Mouse (Mus musculus): ENCODE results near the gene Abca2.
A peak's percentile ranks its signal among the peaks of the same experiment; 100 is the strongest.

Abca2 gene

GRCm38 (mm10) chr2:25425481-25425880 lies 3.0 kb upstream of the Abca2 start:
- DNase-seq, result no peak

GRCm38 (mm10) chr2:25426721-25427191 lies 1.7 kb upstream of the Abca2 start:
- peak; percentile 46 to 73 for DNase-seq

DNA sequence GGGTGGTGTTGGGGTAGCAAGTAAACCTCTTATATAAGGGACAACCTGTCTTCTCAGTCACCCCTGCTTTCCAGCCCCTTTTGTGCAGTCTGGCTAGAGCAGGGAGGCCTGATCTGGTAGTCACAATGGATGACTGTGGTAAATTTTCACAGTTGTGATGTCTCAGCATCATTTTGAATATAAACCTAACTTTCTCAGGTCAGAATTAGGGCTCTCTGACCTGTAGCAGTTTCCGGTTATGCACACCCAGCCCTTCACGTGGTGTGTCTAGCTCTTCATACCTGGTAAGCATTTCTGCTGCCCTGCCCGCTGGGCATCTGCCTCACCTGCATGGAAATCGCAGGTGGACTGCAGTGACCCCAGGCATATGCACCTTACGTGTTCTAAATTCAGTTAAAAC lies 1.2 kb upstream of the Abca2 start:
- DNase-seq, result no peak

- DNase-seq, result peak in 1 of 2 experiments; percentile 27
Measured at GRCm38 (mm10) chr2:25429435-25430180, 1.1 kb downstream of the Abca2 start.

DNA sequence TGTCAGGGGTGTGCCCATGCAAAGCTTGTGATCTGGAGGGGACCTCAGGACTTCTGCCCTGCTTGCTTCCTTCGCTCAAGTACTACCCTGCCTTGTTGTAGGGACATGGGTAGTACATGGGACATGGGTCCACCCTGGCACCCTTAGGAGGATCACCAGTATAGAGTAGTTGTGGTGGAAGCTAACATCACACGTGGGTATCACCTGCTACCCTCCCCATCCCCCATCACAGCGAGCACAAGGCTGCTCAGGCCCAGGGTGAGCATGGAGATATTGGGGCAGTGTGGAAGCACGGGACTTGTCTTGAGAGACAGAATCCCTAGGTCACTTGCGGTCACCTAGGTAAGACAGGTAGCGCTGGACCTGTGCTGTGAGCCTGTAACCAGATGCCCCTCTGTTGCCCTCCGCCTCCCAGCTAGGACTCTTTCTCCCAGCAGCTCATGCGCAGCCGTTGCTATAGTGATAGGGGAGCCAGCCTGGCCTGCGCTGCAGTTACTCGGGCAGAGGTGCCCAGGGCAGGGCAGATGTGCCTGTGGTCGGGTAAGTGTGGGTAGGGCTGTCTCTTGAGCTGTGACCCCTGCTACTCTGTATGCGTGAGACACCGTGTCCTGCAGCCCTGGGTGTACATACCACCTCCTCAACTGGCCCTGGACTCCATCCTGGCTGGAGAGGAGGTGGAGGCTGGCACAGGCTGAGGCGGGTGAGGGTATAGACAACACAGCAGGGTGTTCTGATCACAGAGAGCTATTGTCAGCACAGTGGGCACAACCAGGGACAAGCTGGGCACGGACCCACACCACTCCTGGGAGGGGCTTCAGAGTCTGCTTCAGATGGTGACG lies 2.1 kb downstream of the Abca2 start:
- peak; percentile 43 to 45 for DNase-seq

DNA sequence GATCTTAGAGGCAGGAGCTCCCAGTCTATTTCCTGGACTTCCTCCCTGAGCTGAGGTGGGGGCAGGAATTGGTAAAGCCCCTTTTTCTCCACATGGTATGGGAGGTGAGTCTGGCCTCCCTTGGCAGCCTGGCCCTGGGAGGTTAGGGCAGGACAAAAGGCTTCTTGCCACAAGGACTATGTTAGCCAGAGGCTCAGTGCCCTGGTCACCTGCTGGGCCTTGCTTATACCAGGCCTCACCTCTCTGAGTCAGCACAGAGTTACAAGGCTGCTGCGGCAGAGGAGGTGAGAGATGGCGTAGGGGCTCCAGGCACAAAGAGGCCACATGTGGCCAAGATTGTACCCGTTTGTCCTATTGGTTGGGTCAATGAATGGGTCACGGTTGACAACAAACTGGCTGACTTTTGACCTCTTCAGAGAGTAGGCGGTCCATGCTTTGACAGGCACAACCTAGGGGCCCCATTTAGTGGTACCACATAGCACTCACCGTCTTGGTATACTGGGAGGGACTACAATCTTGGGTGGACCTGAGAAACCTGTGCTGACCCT lies 2.9 kb downstream of the Abca2 start:
- DNase-seq, result no peak

GRCm38 (mm10) chr2:25432326-25433098 lies 4.0 kb downstream of the Abca2 start:
- no peak for DNase-seq

DNA sequence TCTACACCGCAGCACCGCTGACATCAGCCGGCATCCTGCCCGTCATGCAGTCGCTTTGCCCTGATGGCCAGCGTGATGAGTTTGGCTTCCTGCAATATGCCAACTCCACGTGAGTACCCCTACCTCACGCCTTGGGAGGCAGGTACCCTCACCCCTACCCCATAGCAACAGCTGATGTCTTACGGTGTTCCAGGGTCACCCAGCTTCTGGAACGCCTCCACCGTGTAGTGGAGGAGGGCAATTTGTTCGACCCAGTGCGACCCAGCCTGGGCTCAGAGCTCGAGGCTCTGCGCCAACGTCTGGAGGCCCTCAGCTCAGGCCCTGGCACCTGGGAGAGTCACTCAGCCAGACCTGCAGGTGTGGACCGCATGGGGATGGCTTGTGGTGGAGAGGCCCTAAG lies 4.6 kb downstream of the Abca2 start:
- DNase-seq, result no peak

DNA sequence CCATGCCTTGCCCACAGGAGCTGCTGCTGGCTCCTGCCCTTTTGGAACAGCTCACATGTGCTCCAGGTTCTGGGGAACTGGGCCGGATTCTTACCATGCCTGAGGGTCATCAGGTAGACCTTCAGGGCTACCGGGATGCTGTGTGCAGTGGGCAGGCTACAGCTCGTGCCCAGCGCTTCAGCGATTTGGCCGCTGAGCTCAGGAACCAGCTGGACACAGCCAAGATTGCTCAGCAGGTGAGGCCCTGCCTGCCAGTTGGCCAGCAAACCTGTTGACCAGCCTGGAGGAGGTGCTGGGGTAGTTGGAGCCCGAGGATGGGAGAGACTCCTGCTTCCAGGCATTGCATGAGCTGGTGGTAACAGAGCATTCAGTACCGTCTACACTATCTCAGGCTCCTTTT lies 5.8 kb downstream of the Abca2 start:
- DNase-seq, result no peak

DNA sequence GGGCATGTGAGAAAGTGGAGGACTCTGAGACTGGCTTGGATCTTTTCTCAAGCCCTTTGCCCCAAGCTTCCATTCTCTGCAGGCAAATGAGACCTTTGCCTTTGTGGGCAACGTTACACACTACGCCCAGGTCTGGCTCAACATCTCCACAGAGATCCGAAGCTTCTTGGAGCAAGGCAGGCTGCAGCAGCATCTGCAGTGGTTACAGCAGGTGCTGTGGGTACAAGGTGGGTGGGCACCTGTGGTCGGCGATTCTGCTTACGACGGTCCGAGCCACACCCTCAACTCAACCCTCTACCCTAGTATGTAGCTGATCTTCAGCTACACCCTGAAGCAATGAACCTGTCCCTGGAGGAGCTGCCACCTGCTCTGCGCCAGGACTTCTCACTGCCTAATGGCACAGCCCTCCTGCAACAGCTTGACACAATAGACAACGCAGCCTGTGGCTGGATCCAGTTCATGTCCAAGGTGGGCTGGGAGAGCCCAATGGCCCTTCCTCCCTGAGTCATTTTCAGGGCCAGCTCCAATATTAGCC lies 7.8 kb downstream of the Abca2 start:
- no peak for DNase-seq

GRCm38 (mm10) chr2:25441067-25441466 lies 12.6 kb downstream of the Abca2 start:
- DNase-seq, result no peak

DNA sequence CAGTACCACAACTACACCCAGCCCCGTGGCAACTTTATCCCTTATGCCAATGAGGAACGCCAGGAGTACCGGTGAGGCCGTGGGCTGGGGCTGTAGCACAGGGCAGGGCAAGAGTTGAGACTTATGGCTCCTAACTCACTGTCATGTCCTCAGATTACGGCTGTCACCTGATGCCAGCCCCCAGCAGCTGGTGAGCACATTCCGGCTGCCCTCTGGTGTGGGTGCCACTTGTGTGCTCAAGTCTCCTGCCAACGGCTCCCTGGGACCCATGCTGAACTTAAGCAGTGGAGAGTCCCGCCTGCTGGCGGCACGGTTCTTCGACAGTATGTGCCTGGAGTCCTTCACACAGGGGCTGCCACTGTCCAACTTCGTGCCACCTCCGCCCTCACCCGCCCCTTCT lies 14.2 kb downstream of the Abca2 start:
- DNase-seq, result no peak

GRCm38 (mm10) chr2:25450853-25451647 lies 22.5 kb downstream of the Abca2 start:
- peak in 1 of 2 experiments; percentile 35 for DNase-seq

DNA sequence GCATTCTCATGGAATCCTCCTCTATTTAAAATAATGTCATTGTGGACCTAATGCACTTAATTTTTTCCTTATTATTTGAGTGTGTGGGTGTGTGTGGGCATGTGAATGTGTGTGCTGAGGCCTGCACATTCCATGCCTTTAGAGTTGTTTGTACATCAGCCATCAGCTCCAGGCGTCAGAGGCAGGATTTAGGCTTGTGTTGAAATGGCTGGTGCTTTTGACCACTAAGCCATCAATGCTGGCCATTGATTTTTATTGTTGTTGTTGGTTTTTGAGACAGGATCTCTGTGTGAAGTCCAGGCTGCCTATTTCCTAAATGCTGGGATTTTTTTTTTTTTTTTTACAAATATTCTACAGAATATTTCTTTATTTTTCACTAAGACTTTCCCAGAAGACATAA lies 24.4 kb downstream of the Abca2 start:
- DNase-seq, result no peak

GRCm38 (mm10) chr2:25456205-25456953 lies 27.9 kb downstream of the Abca2 start, which contains the start of gene Clic3:
TSS of gene Clic3 (plus strand) at chr2:25456838.
- no peak for DNase-seq

DNA sequence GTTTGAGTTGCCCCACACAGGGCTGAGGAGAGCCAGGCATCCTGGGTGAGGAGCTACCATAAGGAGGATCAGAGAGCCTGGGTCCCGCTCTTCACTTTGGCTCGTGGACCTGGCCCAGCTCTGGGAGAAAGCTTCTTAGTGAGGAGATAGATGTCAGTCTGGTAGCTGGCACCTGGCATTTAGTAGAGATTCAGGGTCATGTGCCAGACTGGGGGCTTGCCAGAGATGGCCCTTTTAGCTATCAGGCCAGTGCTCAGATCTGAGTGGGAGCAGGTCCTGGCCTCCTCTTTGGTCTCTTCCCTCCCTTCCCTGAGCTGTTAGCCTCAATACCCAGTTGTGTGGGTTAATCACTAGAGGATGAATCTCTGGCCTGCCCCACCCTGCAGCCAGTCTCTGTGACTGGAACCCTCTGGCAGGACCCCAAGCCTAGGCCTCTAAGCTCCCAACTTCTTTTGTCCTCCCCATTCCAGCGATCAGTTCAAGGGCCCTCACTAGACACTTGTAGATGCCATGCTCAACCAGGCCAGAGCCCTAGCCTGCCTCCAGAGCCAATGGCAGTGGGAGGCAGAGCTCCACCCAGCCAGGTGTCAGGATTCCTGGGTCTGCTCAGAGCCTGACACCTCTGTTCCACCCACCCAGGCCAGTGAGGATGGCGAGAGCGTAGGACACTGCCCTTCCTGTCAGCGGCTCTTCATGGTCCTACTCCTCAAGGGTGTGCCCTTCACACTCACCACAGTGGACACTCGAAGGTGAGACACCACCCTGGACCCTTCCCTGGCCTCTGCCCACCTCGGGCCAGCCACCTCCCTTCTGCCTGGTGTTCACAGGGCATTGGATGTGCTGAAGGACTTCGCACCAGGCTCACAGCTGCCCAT lies 28.8 kb downstream of the Abca2 start:
- no peak for DNase-seq

- DNase-seq, result no peak
Measured at GRCm38 (mm10) chr2:25458911-25459310, 30.4 kb downstream of the Abca2 start.

DNA sequence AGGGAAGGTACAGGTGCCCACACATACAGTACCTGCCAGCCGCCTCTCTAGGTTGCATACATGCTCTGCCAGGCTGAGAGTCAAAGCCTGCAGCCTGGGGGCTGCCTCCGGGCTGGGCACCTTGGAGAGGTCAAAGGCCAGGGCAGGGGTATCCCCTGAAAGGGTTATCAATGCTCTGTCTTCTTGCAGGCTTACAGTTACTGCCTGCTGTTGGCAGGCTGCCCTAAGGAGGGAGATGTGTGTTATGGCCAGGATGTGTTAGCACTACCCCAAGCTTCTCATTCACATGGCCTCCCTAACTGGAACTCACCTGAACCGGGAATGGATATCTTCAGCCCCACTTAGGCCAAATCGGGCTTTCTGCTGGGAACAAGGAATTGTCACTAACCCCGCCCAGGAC lies 31.6 kb downstream of the Abca2 start:
- peak; percentile 32 to 38 for DNase-seq

GRCm38 (mm10) chr2:25460551-25461309 lies 32.2 kb downstream of the Abca2 start, which contains the start of gene Paxx:
TSS of gene Paxx (minus strand) at chr2:25461094.
- peak; percentile 96 to 97 for DNase-seq

Measured in kidney, adult 8-10 months (tissue).